Mouse (Mus musculus): Measurements from ENCODE around the gene Depdc7. TPM values are rescaled to one million over a fixed set of nuclear protein-coding genes. Genes with fewer than 3 reads are reported as not detected.

Depdc7 gene
- 4.7 and 4.8 TPM in 2 replicates for polyA plus RNA-seq (2015; fragmentation: Nextera tagmentation; extraction: Ambion mirVana)

DNA sequence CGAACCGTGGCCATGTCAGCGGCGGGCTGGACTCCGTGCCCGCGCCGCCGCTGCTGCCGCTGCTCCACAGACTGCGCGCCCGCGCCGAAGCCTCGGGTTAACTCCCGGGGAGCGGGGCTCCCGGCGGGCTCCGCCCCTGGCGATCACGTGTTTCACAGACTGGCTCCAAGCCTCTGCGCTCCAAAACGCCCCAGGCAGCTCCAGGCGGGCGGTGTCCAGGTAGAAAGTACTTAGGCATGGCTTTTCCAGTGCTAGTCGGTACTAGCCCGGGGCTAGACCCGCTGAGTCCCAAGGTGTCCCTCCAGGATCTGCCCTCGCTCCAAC lies at the start of gene Depdc7:
TSS of gene Depdc7 (minus strand) at position 138 of the 324 bp plus-strand sequence.
- H3K4me2 ChIP-seq, result peak within 1 kb of the TSS; percentile 97
- peak; percentile 93 for ATAC-seq (replicated peaks; ENCODE audit: insufficient number of reproducible peaks, insufficient read depth, low FRiP score, low read depth)
- H3K27ac ChIP-seq, result no peak within 1 kb of the TSS
- 0 out of 2 replicates have a peak, but pooled peaks cover 3% of the 10 kb centered on the region for H3K27me3 ChIP-seq
- H3K9ac ChIP-seq, result peak within 1 kb of the TSS; percentile 80
- H3K9me3 ChIP-seq (replicated peaks), result no peaks in the 10 kb centered on the region
- H3K4me1 ChIP-seq (replicated peaks), result peaks cover 17% of the 10 kb centered on the region; the same call in 1 of the 2 replicates
- under 1% methylated on average over 31 of the region's 31 CpGs for WGBS
- peak within 1 kb of the TSS; percentile 82 for H3K4me3 ChIP-seq
- H3K36me3 ChIP-seq, result no peaks in the 10 kb centered on the region

GRCm38 (mm10) chr2:104774763-104775162 lies 32.1 kb upstream of the Depdc7 start:
- WGBS, result 85% methylated on average over 1 of the region's 1 CpGs
- no peaks in the 10 kb centered on the region for H3K27me3 ChIP-seq
- no peak overlapping the region for H3K4me3 ChIP-seq
- peaks cover 49% of the 10 kb centered on the region for H3K36me3 ChIP-seq
- no peak overlapping the region for H3K9ac ChIP-seq
- no peaks in the 10 kb centered on the region for H3K9me3 ChIP-seq (replicated peaks)
- no peak overlapping the region for H3K27ac ChIP-seq
- no peak overlapping the region for H3K4me2 ChIP-seq
- no peak for ATAC-seq (replicated peaks; ENCODE audit: insufficient number of reproducible peaks, insufficient read depth, low FRiP score, low read depth)
- H3K4me1 ChIP-seq (replicated peaks), result no peaks in the 10 kb centered on the region

GRCm38 (mm10) chr2:104768697-104769096 lies 26.0 kb upstream of the Depdc7 start:
- H3K4me3 ChIP-seq, result no peak overlapping the region
- no peaks in the 10 kb centered on the region for H3K9me3 ChIP-seq (replicated peaks)
- no peak overlapping the region for H3K9ac ChIP-seq
- peaks cover 45% of the 10 kb centered on the region for H3K36me3 ChIP-seq
- no peak overlapping the region for H3K27ac ChIP-seq
- 80% methylated on average over 1 of the region's 1 CpGs for WGBS
- no peaks in the 10 kb centered on the region for H3K27me3 ChIP-seq
- H3K4me1 ChIP-seq (replicated peaks), result no peaks in the 10 kb centered on the region
- ATAC-seq (replicated peaks; ENCODE audit: insufficient number of reproducible peaks, insufficient read depth, low FRiP score, low read depth), result no peak
- H3K4me2 ChIP-seq, result no peak overlapping the region

- Histone ChIP-seq H3K4me1 (replicated peaks) (no peaks in the 10 kb centered on the region; the same call in 1 of the 2 replicates), H3K9me3 (replicated peaks) (no peaks in the 10 kb centered on the region), H3K4me3 (no peak overlapping the region), H3K9ac (no peak overlapping the region), H3K27me3 (no peaks in the 10 kb centered on the region), H3K36me3 (peaks cover 38% of the 10 kb centered on the region), H3K4me2 (no peak overlapping the region), H3K27ac (no peak overlapping the region)
- 69% methylated on average over 4 of the region's 4 CpGs for WGBS
- ATAC-seq (replicated peaks; ENCODE audit: insufficient number of reproducible peaks, insufficient read depth, low FRiP score, low read depth), result no peak
These were observed 21.3 kb upstream of the Depdc7 start for GRCm38 (mm10) chr2:104764018-104764417.

GRCm38 (mm10) chr2:104763134-104763703 lies 20.5 kb upstream of the Depdc7 start:
- Histone ChIP-seq H3K27ac (peak overlapping the region; percentile 43), H3K27me3 (no peaks in the 10 kb centered on the region), H3K9me3 (replicated peaks) (no peaks in the 10 kb centered on the region), H3K9ac (no peak overlapping the region), H3K4me3 (no peak overlapping the region), H3K4me2 (no peak overlapping the region), H3K4me1 (replicated peaks) (no peaks in the 10 kb centered on the region; the same call in 1 of the 2 replicates), H3K36me3 (peaks cover 36% of the 10 kb centered on the region)
- ATAC-seq (replicated peaks; ENCODE audit: insufficient number of reproducible peaks, insufficient read depth, low FRiP score, low read depth), result no peak
- WGBS, result 41% methylated on average over 8 of the region's 8 CpGs

GRCm38 (mm10) chr2:104750611-104751010 lies 7.9 kb upstream of the Depdc7 start:
- Histone ChIP-seq H3K9ac (no peak overlapping the region), H3K27ac (no peak overlapping the region), H3K4me1 (replicated peaks) (no peaks in the 10 kb centered on the region), H3K4me3 (no peak overlapping the region), H3K9me3 (replicated peaks) (no peaks in the 10 kb centered on the region), H3K27me3 (no peaks in the 10 kb centered on the region), H3K36me3 (no peaks in the 10 kb centered on the region; the same call in 1 of the 2 replicates), H3K4me2 (no peak overlapping the region)
- ATAC-seq (replicated peaks; ENCODE audit: insufficient number of reproducible peaks, insufficient read depth, low FRiP score, low read depth), result no peak
- WGBS, result 67% methylated on average over 3 of the region's 3 CpGs

DNA sequence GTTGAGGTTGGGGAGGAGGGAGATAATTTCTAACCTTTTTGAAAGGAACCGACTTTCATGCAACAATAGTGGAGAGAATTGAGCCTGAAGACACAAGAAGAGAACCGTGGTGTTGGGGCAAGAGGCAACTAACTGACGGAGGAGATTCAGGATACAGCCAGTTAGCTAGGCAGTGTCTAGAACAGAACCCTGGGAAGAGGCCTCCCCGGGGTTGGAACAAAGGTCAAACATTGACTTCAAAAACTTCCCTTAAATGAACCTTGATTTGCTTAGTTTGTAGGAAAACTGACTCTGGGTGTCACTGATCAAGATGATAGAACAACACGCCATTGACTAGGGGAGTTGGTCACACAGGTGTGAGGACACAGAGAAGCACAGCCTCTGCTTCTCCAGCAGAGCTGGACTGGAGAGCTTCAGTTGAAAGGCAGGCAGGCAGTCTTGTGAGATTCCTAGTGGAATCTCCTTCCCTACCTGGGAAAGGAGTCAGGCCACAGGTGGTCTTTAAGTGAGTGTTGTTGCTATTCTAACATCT lies 6.0 kb upstream of the Depdc7 start:
- H3K4me3 ChIP-seq, result no peak overlapping the region
- no peak for ATAC-seq (replicated peaks; ENCODE audit: insufficient number of reproducible peaks, insufficient read depth, low FRiP score, low read depth)
- H3K27me3 ChIP-seq, result no peaks in the 10 kb centered on the region
- H3K36me3 ChIP-seq, result no peaks in the 10 kb centered on the region
- no peaks in the 10 kb centered on the region for H3K9me3 ChIP-seq (replicated peaks)
- no peak overlapping the region for H3K9ac ChIP-seq
- no peaks in the 10 kb centered on the region for H3K4me1 ChIP-seq (replicated peaks)
- no peak overlapping the region for H3K4me2 ChIP-seq
- no peak overlapping the region for H3K27ac ChIP-seq
- 75% methylated on average over 5 of the region's 5 CpGs for WGBS

GRCm38 (mm10) chr2:104746251-104746650 lies 3.6 kb upstream of the Depdc7 start:
- Histone ChIP-seq H3K27ac (no peak overlapping the region), H3K4me3 (no peak overlapping the region), H3K4me1 (replicated peaks) (peaks cover 15% of the 10 kb centered on the region; the same call in 1 of the 2 replicates), H3K9ac (no peak overlapping the region), H3K36me3 (no peaks in the 10 kb centered on the region), H3K9me3 (replicated peaks) (no peaks in the 10 kb centered on the region), H3K4me2 (no peak overlapping the region), H3K27me3 (0 out of 2 replicates have a peak, but pooled peaks cover 1% of the 10 kb centered on the region)
- 54% methylated on average over 8 of the region's 8 CpGs for WGBS
- ATAC-seq (replicated peaks; ENCODE audit: insufficient number of reproducible peaks, insufficient read depth, low FRiP score, low read depth), result no peak

DNA sequence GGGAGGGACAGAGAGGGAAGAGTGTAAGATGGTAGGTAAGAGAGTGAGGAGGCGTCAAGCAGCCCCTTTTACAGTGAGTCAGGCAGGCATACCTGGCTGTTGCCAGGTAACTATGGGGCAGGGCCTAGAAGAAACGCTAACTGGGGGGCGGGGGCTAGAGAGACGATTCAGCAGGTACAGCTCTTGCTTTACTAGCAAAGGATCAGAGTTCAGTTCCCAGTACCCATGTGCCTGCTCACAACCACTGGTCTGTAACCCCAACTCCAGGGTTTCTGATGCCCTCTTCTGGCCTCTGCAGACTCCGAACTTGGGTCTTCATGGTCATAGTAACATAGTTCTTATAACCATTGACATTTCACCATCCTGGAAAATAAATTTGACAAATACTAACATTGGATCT lies 1.3 kb upstream of the Depdc7 start:
- Histone ChIP-seq H3K27me3 (0 out of 2 replicates have a peak, but pooled peaks cover 3% of the 10 kb centered on the region), H3K36me3 (no peaks in the 10 kb centered on the region), H3K4me3 (no peak overlapping the region), H3K4me2 (no peak overlapping the region), H3K9ac (no peak overlapping the region), H3K27ac (no peak overlapping the region), H3K9me3 (replicated peaks) (no peaks in the 10 kb centered on the region), H3K4me1 (replicated peaks) (peaks cover 17% of the 10 kb centered on the region; the same call in 1 of the 2 replicates)
- WGBS, result 53% methylated on average over 5 of the region's 5 CpGs
- no peak for ATAC-seq (replicated peaks; ENCODE audit: insufficient number of reproducible peaks, insufficient read depth, low FRiP score, low read depth)

DNA sequence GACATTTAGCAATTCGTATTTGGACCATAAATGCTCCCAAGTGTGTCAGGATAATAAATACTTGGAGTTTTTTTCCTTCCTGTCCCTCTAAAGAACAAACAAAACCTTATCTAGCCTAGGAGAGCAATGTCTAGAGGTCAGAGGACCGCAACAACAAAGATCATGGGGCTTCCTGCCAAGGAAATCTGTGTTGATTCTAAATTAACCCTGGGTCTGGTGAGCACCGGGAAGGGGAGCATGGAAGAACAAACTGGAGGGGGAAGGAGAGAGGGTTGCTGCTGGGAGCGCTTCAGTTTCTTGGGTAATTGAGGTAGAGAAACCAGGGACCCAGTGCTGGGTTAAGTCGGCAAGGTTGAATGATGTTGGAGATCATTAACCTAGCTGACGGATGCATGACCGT lies 482 bp upstream of the Depdc7 start:
- ATAC-seq (replicated peaks; ENCODE audit: insufficient number of reproducible peaks, insufficient read depth, low FRiP score, low read depth), result no peak
- 11% methylated on average over 7 of the region's 7 CpGs for WGBS
- Histone ChIP-seq H3K4me2 (peak overlapping the region; percentile 97), H3K4me3 (peak overlapping the region; percentile 82), H3K27me3 (0 out of 2 replicates have a peak, but pooled peaks cover 3% of the 10 kb centered on the region), H3K27ac (no peak overlapping the region), H3K9me3 (replicated peaks) (no peaks in the 10 kb centered on the region), H3K9ac (peak overlapping the region; percentile 80; the same call in 1 of the 2 replicates), H3K36me3 (no peaks in the 10 kb centered on the region), H3K4me1 (replicated peaks) (peaks cover 17% of the 10 kb centered on the region; the same call in 1 of the 2 replicates)

DNA sequence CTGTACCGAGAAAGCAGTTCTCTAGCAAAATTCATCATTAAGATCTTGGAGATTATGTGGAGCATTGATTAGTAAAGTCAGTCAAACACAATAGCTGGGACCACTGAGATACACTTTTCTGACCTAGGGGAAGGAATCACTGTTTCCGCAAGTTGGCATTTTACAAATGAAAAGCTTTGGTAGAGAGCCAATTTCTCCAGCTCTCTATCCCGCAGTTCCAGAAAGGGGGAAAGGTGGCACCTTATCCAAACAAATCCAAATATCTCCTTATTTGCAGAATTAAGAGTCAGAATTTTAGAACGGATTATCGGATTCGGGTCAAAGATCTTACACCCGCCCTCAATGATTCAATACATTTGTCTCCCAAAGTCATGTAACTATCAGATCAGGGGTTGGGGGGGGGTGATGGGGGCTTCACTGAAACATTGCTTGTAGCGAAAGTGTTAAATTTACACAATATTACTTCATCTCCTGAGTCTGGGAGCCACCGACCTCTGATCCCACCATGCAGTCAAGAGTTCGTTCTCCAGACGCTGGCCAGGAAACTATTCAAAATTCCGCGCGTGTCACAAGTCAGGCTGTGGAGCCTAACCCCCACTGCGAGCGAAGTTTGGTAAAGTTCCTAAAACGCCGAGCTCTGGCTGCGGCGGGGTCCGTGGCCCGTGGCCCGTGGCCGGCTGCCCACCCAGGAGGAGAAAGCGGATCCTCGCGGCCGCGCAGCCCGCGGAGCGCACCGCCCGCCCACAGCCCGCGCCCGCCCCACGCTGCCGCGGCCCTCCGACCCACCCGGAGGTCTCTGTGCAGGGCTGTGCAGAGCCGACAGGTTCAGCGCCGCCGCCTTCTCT lies 560 bp downstream of the Depdc7 start:
- Histone ChIP-seq H3K4me3 (peak overlapping the region; percentile 82), H3K27ac (no peak overlapping the region), H3K27me3 (0 out of 2 replicates have a peak, but pooled peaks cover 3% of the 10 kb centered on the region), H3K36me3 (no peaks in the 10 kb centered on the region), H3K9me3 (replicated peaks) (no peaks in the 10 kb centered on the region), H3K9ac (peak overlapping the region; percentile 80), H3K4me1 (replicated peaks) (peaks cover 17% of the 10 kb centered on the region; the same call in 1 of the 2 replicates), H3K4me2 (peak overlapping the region; percentile 97)
- 7% methylated on average over 46 of the region's 46 CpGs for WGBS
- ATAC-seq (replicated peaks; ENCODE audit: insufficient number of reproducible peaks, insufficient read depth, low FRiP score, low read depth), result peak; percentile 40; the same call in 1 of the 2 replicates
